Mouse (Mus musculus) intestine, embryonic 16.5 days (tissue): ENCODE results near the gene Fam214a. TPM values are rescaled to one million over a fixed set of nuclear protein-coding genes. Genes with fewer than 3 reads are reported as not detected.

Experiments used
- ATAC-seq: fragments of 200-750 bp; cut with Nextera tagmentation; 2 replicates; pipeline ENCODE4 v1.8.0; 2017; ENCODE audit warnings: moderate TSS enrichment, moderate library complexity
- H3K27ac ChIP-seq: fragments of 300-500 bp; sonication (generic); 2 replicates; pipeline ENCODE4 v1.5.1; 2014; ENCODE audit warnings: mild to moderate bottlenecking, low read length
- H3K27me3 ChIP-seq: fragments of 300-500 bp; sonication (generic); replicated peaks from 2 replicates; pipeline ENCODE4 v1.6.1; 2014; ENCODE audit warnings: low read length, control low read depth, mixed read lengths; ENCODE audit not compliant: control insufficient read depth, insufficient read depth
- H3K36me3 ChIP-seq: fragments of 300-500 bp; sonication (generic); 2 replicates; pipeline ENCODE4 v1.6.1; 2014; ENCODE audit warnings: low read length, control low read depth; ENCODE audit not compliant: control insufficient read depth, insufficient read depth
- H3K4me1 ChIP-seq: fragments of 300-500 bp; sonication (generic); 2 replicates; pipeline ENCODE4 v1.6.1; 2014; ENCODE audit warnings: low read length, control low read depth, mixed read lengths; ENCODE audit not compliant: control insufficient read depth, insufficient read depth
- H3K4me2 ChIP-seq: fragments of 300-500 bp; sonication (generic); 2 replicates; pipeline ENCODE4 v1.6.1; 2014; ENCODE audit warnings: low read depth, low read length, control low read depth
- H3K4me3 ChIP-seq: fragments of 300-500 bp; sonication (generic); 2 replicates; pipeline ENCODE4 v1.5.1; 2014; ENCODE audit warnings: mild to moderate bottlenecking, low read length
- H3K9ac ChIP-seq: fragments of 300-500 bp; sonication (generic); 2 replicates; pipeline ENCODE4 v1.6.1; 2014; ENCODE audit warnings: low read depth, low read length
- H3K9me3 ChIP-seq: fragments of 300-500 bp; sonication (generic); 2 replicates; pipeline ENCODE4 v1.6.1; 2016; ENCODE audit warnings: low read length, control low read depth; ENCODE audit not compliant: control insufficient read depth
- WGBS: fragments of 180-500 bp; shearing (Covaris S2); extraction: QIAGEN DNeasy Blood & Tissue Kit; methylation state at CpG from one replicate; pipeline ENCODE4 v1.1.7; 2014; 5-methylcytosine and 5-hydroxymethylcytosine counted together
- polyA plus RNA-seq: library from polyadenylated mRNA; unstranded; fragments of >200 nt; fragmentation: Nextera tagmentation; extraction: Ambion mirVana; gene quantifications from 2 replicates; pipeline ENCODE4 v1.2.1, GENCODE M21; 2015

Fam214a gene
- polyA plus RNA-seq, 1 experiment from 2014 or later: 8.6 TPM

GRCm38 (mm10) chr9:74938670-74939534 lies 13.8 kb upstream of the Fam214a start:
- H3K27me3 ChIP-seq: no peaks in the 10 kb centered on the region
- H3K36me3 ChIP-seq: no peaks in the 10 kb centered on the region
- H3K4me2 ChIP-seq: no peak overlapping the region
- WGBS: 56% methylated on average over 12 of the region's 12 CpGs
- H3K9me3 ChIP-seq: no peaks in the 10 kb centered on the region
- H3K27ac ChIP-seq: no peak overlapping the region
- H3K4me3 ChIP-seq: no peak overlapping the region
- peak; percentile 79 for ATAC-seq
- H3K9ac ChIP-seq: no peak overlapping the region
- peaks cover 9% of the 10 kb centered on the region for H3K4me1 ChIP-seq

- WGBS: 85% methylated on average over 8 of the region's 8 CpGs
- no peak overlapping the region for H3K4me2 ChIP-seq
- H3K4me3 ChIP-seq: no peak overlapping the region
- ATAC-seq: no peak
- no peaks in the 10 kb centered on the region for H3K4me1 ChIP-seq
- no peak overlapping the region for H3K9ac ChIP-seq
- H3K36me3 ChIP-seq: no peaks in the 10 kb centered on the region
- no peaks in the 10 kb centered on the region for H3K27me3 ChIP-seq
- no peaks in the 10 kb centered on the region for H3K9me3 ChIP-seq
- H3K27ac ChIP-seq: no peak overlapping the region
These were observed 5.8 kb upstream of the Fam214a start for GRCm38 (mm10) chr9:74946713-74947402.

- 35% methylated on average over 3 of the region's 3 CpGs for WGBS
- peaks cover 9% of the 10 kb centered on the region for H3K4me1 ChIP-seq
- H3K36me3 ChIP-seq: no peaks in the 10 kb centered on the region
- no peak overlapping the region for H3K9ac ChIP-seq
- H3K27ac ChIP-seq: no peak overlapping the region
- no peaks in the 10 kb centered on the region for H3K27me3 ChIP-seq
- no peak overlapping the region for H3K4me2 ChIP-seq
- no peaks in the 10 kb centered on the region for H3K9me3 ChIP-seq
- ATAC-seq: no peak
- H3K4me3 ChIP-seq: no peak overlapping the region
These were observed 1.2 kb upstream of the Fam214a start for GRCm38 (mm10) chr9:74951491-74951890.

- Histone ChIP-seq H3K4me1 (peaks cover 9% of the 10 kb centered on the region), H3K9me3 (no peaks in the 10 kb centered on the region), H3K4me3 (peak overlapping the region; percentile 81), H3K36me3 (no peaks in the 10 kb centered on the region), H3K27ac (0 out of 2 replicates have a peak overlapping the region, but pooled peaks have one; percentile 93), H3K27me3 (no peaks in the 10 kb centered on the region), H3K4me2 (peak overlapping the region; percentile 58), H3K9ac (peak overlapping the region; percentile 9; the same call in 1 of the 2 replicates)
- WGBS: 41% methylated on average over 5 of the region's 5 CpGs
- ATAC-seq: no peak
These were observed 578 bp upstream of the Fam214a start for GRCm38 (mm10) chr9:74952106-74952505.

- peak; percentile 87 for ATAC-seq
- Histone ChIP-seq H3K36me3 (no peaks in the 10 kb centered on the region), H3K27ac (peak overlapping the region; percentile 93), H3K9ac (peak overlapping the region; percentile 88), H3K27me3 (no peaks in the 10 kb centered on the region), H3K4me3 (peak overlapping the region; percentile 81), H3K9me3 (no peaks in the 10 kb centered on the region), H3K4me1 (peaks cover 9% of the 10 kb centered on the region), H3K4me2 (peak overlapping the region; percentile 58)
- WGBS: 4% methylated on average over 31 of the region's 31 CpGs
These were observed 728 bp downstream of the Fam214a start for GRCm38 (mm10) chr9:74953265-74953958.

GRCm38 (mm10) chr9:74953959-74954279 lies 1.2 kb downstream of the Fam214a start:
- WGBS: 50% methylated on average over 2 of the region's 2 CpGs
- Histone ChIP-seq H3K27ac (no peak overlapping the region), H3K36me3 (no peaks in the 10 kb centered on the region), H3K4me1 (peaks cover 9% of the 10 kb centered on the region), H3K9me3 (no peaks in the 10 kb centered on the region), H3K4me2 (peak overlapping the region; percentile 58), H3K4me3 (peak overlapping the region; percentile 81), H3K27me3 (no peaks in the 10 kb centered on the region), H3K9ac (peak overlapping the region; percentile 88)
- no peak for ATAC-seq

- 74% methylated on average over 2 of the region's 2 CpGs for WGBS
- no peaks in the 10 kb centered on the region for H3K27me3 ChIP-seq
- H3K9ac ChIP-seq: no peak overlapping the region
- no peak overlapping the region for H3K4me2 ChIP-seq
- ATAC-seq: no peak
- H3K27ac ChIP-seq: no peak overlapping the region
- no peaks in the 10 kb centered on the region for H3K9me3 ChIP-seq
- no peak overlapping the region for H3K4me3 ChIP-seq
- H3K4me1 ChIP-seq: peaks cover 9% of the 10 kb centered on the region
- no peaks in the 10 kb centered on the region for H3K36me3 ChIP-seq
These were observed 1.7 kb downstream of the Fam214a start for GRCm38 (mm10) chr9:74954387-74954786.

GRCm38 (mm10) chr9:74960630-74961029 lies 7.9 kb downstream of the Fam214a start:
- H3K4me2 ChIP-seq: no peak overlapping the region
- WGBS: 74% methylated on average over 6 of the region's 6 CpGs
- no peaks in the 10 kb centered on the region for H3K27me3 ChIP-seq
- H3K4me3 ChIP-seq: no peak overlapping the region
- ATAC-seq: no peak
- no peak overlapping the region for H3K9ac ChIP-seq
- no peaks in the 10 kb centered on the region for H3K36me3 ChIP-seq
- no peak overlapping the region for H3K27ac ChIP-seq
- no peaks in the 10 kb centered on the region for H3K4me1 ChIP-seq
- H3K9me3 ChIP-seq: no peaks in the 10 kb centered on the region

- no peaks in the 10 kb centered on the region for H3K4me1 ChIP-seq
- H3K9ac ChIP-seq: no peak overlapping the region
- no peaks in the 10 kb centered on the region for H3K27me3 ChIP-seq
- no peaks in the 10 kb centered on the region for H3K36me3 ChIP-seq
- 38% methylated on average over 14 of the region's 14 CpGs for WGBS
- no peak overlapping the region for H3K4me3 ChIP-seq
- H3K9me3 ChIP-seq: no peaks in the 10 kb centered on the region
- H3K27ac ChIP-seq: no peak overlapping the region
- H3K4me2 ChIP-seq: no peak overlapping the region
- ATAC-seq: no peak
These were observed 8.4 kb downstream of the Fam214a start for GRCm38 (mm10) chr9:74961073-74961575.
